Mouse (Mus musculus): ENCODE results near the gene Fubp1.

GRCm38 (mm10) chr3:152171236-152171635 lies 39.0 kb upstream of the Fubp1 start:
- TF ChIP-seq ZNF384 (IDR thresholded peaks at IDR 0.05; ENCODE audit: low read depth, low read length): no peak
- no peak for TF ChIP-seq ZC3H11A (IDR thresholded peaks at IDR 0.05; ENCODE audit: borderline replicate concordance, low read depth, low read length)
- no peak for TF ChIP-seq HCFC1 (IDR thresholded peaks at IDR 0.05; ENCODE audit: borderline replicate concordance, insufficient read depth, low read length)
- TF ChIP-seq MAFK (IDR thresholded peaks at IDR 0.05; ENCODE audit: insufficient read depth, low read depth, low read length): no peak
- no peak for TF ChIP-seq CHD2 (IDR thresholded peaks at IDR 0.05; ENCODE audit: low read depth, low read length)
